Mouse (Mus musculus): ENCODE results near the gene Uts2b.

DNA sequence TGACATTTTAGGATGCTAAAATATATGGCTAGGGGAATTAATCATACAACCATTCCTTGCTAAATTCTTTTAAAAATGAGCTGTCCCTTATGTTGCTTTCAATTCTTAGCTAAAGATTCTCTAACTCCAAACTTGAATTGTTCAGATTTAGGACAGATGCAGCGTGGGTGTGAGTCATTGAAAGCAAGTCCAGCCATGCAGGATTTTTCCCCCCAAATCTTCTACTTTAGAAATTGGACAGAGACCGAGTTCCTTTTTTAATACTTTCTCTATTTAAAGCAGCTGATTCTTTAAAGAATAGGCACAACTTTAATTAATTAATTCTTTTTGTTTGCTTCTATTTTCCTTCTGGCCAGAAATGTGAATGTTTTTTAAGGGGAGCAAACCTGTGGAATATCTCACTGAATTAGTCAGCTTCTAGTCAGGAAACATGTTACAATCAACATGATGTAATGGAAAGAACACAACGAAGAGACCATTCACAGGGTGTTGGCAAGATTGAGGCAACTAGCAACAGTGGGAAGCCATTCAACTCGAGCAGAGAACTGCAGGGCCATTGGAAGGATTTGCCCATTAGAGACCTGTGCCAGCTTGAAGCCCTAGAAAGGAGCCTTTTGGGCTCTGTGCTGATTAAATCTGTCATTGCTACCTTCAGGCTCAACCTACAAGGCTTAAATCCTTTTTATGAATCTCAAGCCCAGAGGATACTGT, 15.0 kb upstream of the Uts2b start:
- TF ChIP-seq CTCF (conservative IDR thresholded peaks at IDR 0.05; ENCODE audit: insufficient read depth, insufficient read length, low read depth, low read length) (no peak), POLR2A (IDR thresholded peaks at IDR 0.05; ENCODE audit: low read depth, low read length) (no peak)
